Mouse (Mus musculus) heart, adult 2 months (tissue): ENCODE measurements around the gene Pole. TPM values are rescaled to one million over a fixed set of nuclear protein-coding genes. Genes with fewer than 3 reads are reported as not detected.

ENCODE experiments used
- DNase-seq, 2 experiments: peaks; one replicate each; pipeline ENCODE4 v3.0.0; 2021
- H3K27ac ChIP-seq: fragments of 200-600 bp; 2 replicates; pipeline ENCODE4 v1.8.1; 2022
- H3K27me3 ChIP-seq: fragments of 200-500 bp; 2 replicates; pipeline ENCODE4 v1.6.1; 2012; ENCODE audit warnings: mild to moderate bottlenecking, low read length, inconsistent platforms, mixed read lengths; ENCODE audit not compliant: control insufficient read depth, insufficient read depth
- H3K36me3 ChIP-seq: fragments of 200-500 bp; 2 replicates; pipeline ENCODE4 v1.6.1; 2012; ENCODE audit warnings: low read length, inconsistent platforms; ENCODE audit not compliant: control insufficient read depth, insufficient read depth
- H3K4me1 ChIP-seq: fragments of 200-500 bp; 2 replicates; pipeline ENCODE4 v1.6.1; 2011; ENCODE audit warnings: low read length; ENCODE audit not compliant: control insufficient read depth, insufficient read depth
- H3K4me3 ChIP-seq: fragments of 200-600 bp; 2 replicates; pipeline ENCODE4 v1.8.1; 2022
- H3K79me2 ChIP-seq: fragments of 200-500 bp; replicated peaks from 2 replicates; pipeline ENCODE4 v1.6.1; 2012; ENCODE audit warnings: mild to moderate bottlenecking, inconsistent platforms, low read length, moderate library complexity, mixed read lengths; ENCODE audit not compliant: control insufficient read depth, insufficient read depth
- H3K9ac ChIP-seq: fragments of 200-500 bp; 2 replicates; pipeline ENCODE4 v1.6.1; 2012; ENCODE audit warnings: low read depth, mild to moderate bottlenecking, control low read depth, inconsistent platforms, low read length, mixed read lengths
- CTCF ChIP-seq: fragments of 200-600 bp; IDR thresholded peaks from 2 replicates; pipeline ENCODE4 v1.8.1; 2022; ENCODE audit warnings: antibody characterized with exemption, mild to moderate bottlenecking, moderate library complexity
- EP300 ChIP-seq: fragments of 200-500 bp; IDR thresholded peaks from 2 replicates; pipeline ENCODE4 v1.6.1; 2011; ENCODE audit warnings: low read depth, low read length, control low read depth; ENCODE audit not compliant: insufficient read depth
- POLR2A ChIP-seq: fragments of 200-500 bp; IDR thresholded peaks from 2 replicates; pipeline ENCODE4 v1.6.1; 2011; ENCODE audit warnings: mild to moderate bottlenecking, low read depth, low read length, control low read depth; ENCODE audit not compliant: insufficient read depth
- WGBS: fragments of 180-500 bp; shearing (Covaris S2); methylation state at CpG from one replicate; pipeline ENCODE4 v1.1.7; 2018; 5-methylcytosine and 5-hydroxymethylcytosine counted together
- intact Hi-C: fragments of 180-260 bp; cut with DNase I; formaldehyde crosslinking; loops from one replicate; pipeline ENCODE4 v1.15.1; 2025
- polyA plus RNA-seq: library from polyadenylated mRNA; depleted of rRNA; stranded (reverse); fragments of >200 nt; gene quantifications from 2 replicates; pipeline ENCODE4 v1.2.3, GENCODE M21; 2012
- total RNA-seq, 2 experiments: library from RNA; stranded (reverse); gene quantifications; 2 replicates each; pipeline ENCODE4 v1.2.3; 2021

The Pole gene
- total and polyA plus RNA-seq, 3 experiments = 1.2 to 2.8 (median 1.7) TPM

DNA sequence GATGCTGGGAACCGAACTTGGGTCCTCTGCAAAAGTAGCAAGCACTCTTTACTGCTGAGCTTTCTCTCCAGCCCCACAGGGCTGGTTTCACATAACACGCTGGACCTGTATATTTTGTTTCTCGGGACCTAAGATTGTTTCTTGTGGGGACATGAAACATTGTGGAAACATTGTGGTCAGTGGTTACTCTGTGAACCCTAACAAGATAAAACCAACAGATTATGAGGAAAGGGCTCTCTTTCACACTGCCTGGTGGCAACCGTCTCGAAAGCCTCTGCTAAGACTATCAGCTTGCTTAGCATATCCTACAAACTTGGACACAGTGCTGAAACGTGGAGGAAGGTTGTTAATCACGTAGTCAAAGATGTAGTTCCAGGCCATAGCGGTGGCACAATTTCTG is 60.9 kb downstream of the Pole start:
- Histone ChIP-seq H3K79me2 (no peaks in the 10 kb centered on the region), H3K9ac (no peak overlapping the region), H3K4me3 (no peak overlapping the region), H3K27me3 (peaks cover 8% of the 10 kb centered on the region), H3K36me3 (no peaks in the 10 kb centered on the region), H3K27ac (no peak overlapping the region), H3K4me1 (no peaks in the 10 kb centered on the region)
- TF ChIP-seq POLR2A = no peak
- no peak for TF ChIP-seq EP300
- TF ChIP-seq CTCF = no peak
- no peak for DNase-seq
- intact Hi-C loops = no loop called here
- 79% methylated on average over 8 of the region's 8 CpGs for WGBS

DNA sequence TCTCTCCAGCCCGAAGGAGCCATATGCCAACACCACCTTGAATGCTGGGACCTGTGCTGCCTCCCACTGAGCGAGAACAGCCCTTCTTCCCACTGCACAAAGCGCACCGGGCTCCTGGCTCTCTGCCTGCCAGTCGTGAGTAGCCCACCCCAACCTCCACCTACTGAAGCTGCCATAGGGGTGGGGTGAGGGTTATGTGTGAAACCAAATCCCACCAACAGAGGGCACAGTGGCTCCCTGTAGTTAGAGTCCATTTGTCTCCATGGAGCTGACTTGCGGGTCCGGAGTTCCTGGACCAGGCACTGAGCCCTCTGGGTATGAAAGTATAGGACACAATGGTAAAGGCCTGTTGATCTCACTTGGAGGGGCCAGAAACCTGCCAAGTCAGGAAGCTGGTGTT is 68.6 kb downstream of the Pole start:
- Histone ChIP-seq H3K9ac (no peak overlapping the region), H3K27me3 (no peaks in the 10 kb centered on the region), H3K4me1 (no peaks in the 10 kb centered on the region), H3K36me3 (no peaks in the 10 kb centered on the region), H3K27ac (no peak overlapping the region), H3K4me3 (no peak overlapping the region), H3K79me2 (no peaks in the 10 kb centered on the region)
- peak; percentile 63 for TF ChIP-seq CTCF
- no peak for TF ChIP-seq POLR2A
- no peak for TF ChIP-seq EP300
- no peak for DNase-seq
- intact Hi-C loops = loop anchor here (5.0 kb wide), 1 partner anchor 138 kb away; no protein-coding TSS in a partner anchor
- 13% methylated on average over 7 of the region's 7 CpGs for WGBS

DNA sequence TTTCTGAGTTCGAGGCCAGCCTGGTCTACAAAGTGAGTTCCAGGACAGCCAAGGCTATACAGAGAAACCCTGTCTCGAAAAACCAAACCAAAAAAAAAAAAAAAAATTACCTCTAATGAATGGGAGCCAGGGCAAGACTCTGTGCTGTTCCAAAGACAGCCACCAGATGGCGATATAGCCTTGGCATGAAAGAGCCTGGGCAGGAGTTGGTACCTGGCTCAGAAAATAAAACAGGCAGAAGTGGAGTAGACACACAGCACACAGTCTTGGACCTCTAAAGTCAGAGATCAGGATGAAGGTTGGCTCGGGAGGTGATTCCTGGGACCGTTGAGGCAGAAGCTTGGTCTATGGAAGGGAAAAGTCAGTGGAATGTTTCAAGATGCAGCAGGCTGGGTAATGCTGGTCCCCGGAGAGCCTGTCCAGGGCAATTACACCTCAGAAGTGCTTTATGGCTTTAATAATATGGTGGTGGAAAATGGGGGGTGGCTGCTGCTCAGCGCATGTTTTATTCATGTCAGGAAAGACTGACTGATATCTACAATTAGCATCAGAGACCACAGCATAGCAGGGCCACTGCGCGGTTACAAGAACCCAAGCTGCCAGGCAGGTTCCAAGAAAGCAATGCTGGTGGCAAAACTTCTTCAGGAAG is 71.5 kb downstream of the Pole start:
- no peaks in the 10 kb centered on the region for H3K36me3 ChIP-seq
- no peak overlapping the region for H3K4me3 ChIP-seq
- no peaks in the 10 kb centered on the region for H3K4me1 ChIP-seq
- TF ChIP-seq EP300 (peak; percentile 82; the same call in 1 of the 2 replicates), POLR2A (no peak), CTCF (peak; percentile 80)
- WGBS = 41% methylated on average over 9 of the region's 9 CpGs
- peak; percentile 63 to 83 for DNase-seq
- H3K9ac ChIP-seq = no peak overlapping the region
- no peaks in the 10 kb centered on the region for H3K79me2 ChIP-seq
- intact Hi-C loops = loop anchor here (1.0 to 5.0 kb wide), 3 partner anchors 72 to 279 kb away; no protein-coding TSS in a partner anchor
- no peaks in the 10 kb centered on the region for H3K27me3 ChIP-seq
- H3K27ac ChIP-seq = no peak overlapping the region

DNA sequence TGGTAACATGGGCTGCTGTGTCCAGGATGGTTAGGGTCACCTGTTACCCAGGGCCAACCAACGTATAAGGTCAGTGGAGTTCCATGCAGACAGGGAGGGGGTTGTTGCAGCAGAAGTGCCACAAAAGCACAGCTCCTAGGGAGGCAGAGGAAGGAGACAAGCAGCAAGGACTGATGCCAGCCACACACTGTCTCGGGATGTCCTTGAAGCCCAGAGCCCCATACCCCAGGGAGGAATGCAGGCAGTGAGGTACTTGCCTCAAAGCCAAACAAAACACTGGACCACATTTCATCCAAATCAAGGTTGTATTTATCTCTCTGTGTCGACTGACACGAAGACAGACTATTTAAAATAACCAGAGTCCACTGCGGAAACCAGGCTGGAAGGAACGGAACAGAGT is 75.4 kb downstream of the Pole start:
- no peak overlapping the region for H3K4me3 ChIP-seq
- no peaks in the 10 kb centered on the region for H3K79me2 ChIP-seq
- no peaks in the 10 kb centered on the region for H3K4me1 ChIP-seq
- no peaks in the 10 kb centered on the region for H3K36me3 ChIP-seq
- intact Hi-C loops = no loop called here
- H3K9ac ChIP-seq = no peak overlapping the region
- no peaks in the 10 kb centered on the region for H3K27me3 ChIP-seq
- no peak overlapping the region for H3K27ac ChIP-seq
- no peak for TF ChIP-seq CTCF
- no peak for TF ChIP-seq POLR2A
- TF ChIP-seq EP300 = no peak
- WGBS = 69% methylated on average over 6 of the region's 6 CpGs
- DNase-seq = no peak

DNA sequence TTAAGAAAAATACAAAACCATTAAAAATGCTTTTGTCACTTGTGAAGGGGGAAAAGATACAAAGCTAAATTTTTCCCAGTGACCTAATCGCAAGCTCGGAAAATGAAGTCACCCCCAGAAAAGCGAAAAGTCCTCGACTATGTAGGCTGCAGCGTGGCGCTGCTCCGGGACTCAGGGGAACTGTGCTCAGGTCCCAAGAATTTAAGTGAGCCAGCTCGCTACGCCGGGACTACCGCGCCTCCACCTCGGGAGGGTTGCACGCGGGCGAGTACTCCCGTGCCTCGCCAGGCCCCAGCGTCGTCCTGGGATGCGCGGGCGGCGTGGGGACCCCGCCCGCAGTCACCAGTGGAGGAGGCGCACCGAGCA is 76.7 kb downstream of the Pole start:
- Histone ChIP-seq H3K9ac (peak overlapping the region; percentile 75), H3K27ac (no peak overlapping the region; the same call in 1 of the 2 replicates), H3K79me2 (no peaks in the 10 kb centered on the region), H3K36me3 (no peaks in the 10 kb centered on the region), H3K27me3 (no peaks in the 10 kb centered on the region), H3K4me1 (no peaks in the 10 kb centered on the region), H3K4me3 (peak overlapping the region; percentile 52)
- 8% methylated on average over 24 of the region's 28 CpGs for WGBS
- DNase-seq = no peak
- intact Hi-C loops = no loop called here
- TF ChIP-seq POLR2A = no peak

DNA sequence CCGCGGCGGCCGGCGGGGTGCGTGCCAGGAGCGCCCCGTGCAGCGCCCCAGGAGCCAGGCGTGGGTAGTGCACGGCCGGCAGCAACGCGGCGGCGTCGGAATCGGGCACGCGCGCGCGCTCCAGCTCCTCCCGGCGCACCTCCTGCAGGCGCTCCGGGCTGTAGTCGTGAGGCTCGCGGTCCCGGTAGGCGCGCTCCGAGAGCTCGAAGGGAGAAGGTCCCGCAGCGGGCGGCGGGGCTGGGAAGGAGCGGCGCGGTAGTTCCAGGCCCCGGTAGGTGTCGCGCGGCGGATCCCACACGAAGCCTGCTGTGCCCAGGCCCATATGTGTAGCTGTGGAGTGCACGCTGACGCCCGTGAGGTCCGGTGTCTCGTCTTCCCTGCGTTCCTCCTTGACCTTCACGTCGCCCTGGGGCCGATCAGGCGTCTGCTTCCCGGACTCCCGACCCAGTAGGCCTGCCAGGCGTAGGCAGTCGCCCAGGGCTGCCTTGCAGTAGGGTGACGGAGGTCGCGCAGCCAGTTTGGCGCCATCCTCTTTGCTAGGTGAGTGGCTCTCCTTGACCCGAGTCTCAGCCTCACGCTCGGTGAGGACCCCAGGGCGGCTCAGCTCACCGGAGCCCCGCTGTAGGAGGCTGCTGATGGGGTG is 77.2 kb downstream of the Pole start:
- no peaks in the 10 kb centered on the region for H3K36me3 ChIP-seq
- TF ChIP-seq POLR2A (no peak), CTCF (peak; percentile 82)
- intact Hi-C loops = no loop called here
- H3K79me2 ChIP-seq = no peaks in the 10 kb centered on the region
- H3K4me3 ChIP-seq = peak overlapping the region; percentile 52
- no peaks in the 10 kb centered on the region for H3K27me3 ChIP-seq
- H3K27ac ChIP-seq = peak overlapping the region; percentile 41; the same call in 1 of the 2 replicates
- peak; percentile 81 to 82 for DNase-seq
- 8% methylated on average over 66 of the region's 72 CpGs for WGBS
- H3K4me1 ChIP-seq = no peaks in the 10 kb centered on the region
- peak overlapping the region; percentile 75 for H3K9ac ChIP-seq
